Mouse (Mus musculus) E14TG2a.4 (cell line): ENCODE results near the gene Eef2.

Source experiments
- CTCF ChIP-seq: conservative IDR thresholded peaks from 2 replicates; pipeline ENCODE4 v1.5.1; 2014; ENCODE audit warnings: low read length
- POU5F1 ChIP-seq: IDR thresholded peaks from 2 replicates; pipeline ENCODE4 v1.6.1; 2014; ENCODE audit warnings: low read length, borderline replicate concordance

DNA sequence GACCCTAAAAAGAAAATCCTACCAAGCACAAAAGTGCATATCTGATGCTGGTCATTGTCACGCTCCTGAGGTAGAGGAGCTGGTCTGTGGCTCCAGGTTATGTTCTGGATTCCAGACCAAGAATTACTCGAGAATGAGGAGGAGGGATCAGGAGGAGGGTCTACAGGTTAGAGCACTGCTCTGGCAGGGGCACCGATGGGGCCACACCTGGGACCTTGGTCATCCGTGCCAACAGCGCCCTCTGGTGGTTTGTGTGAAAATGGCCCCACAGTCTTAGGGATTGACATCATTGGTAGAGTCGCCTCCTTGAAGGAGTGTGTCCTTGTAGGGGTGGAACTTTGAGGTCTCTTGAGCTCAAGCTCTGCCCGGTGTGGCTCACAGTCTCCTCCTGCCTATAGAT lies 41.5 kb downstream of the Eef2 start:
- TF ChIP-seq CTCF (peak; percentile 79), POU5F1 (no peak)
